Mouse (Mus musculus) limb, embryonic 11.5 days (tissue): ENCODE results near the gene Ispd. TPM values are rescaled to one million over a fixed set of nuclear protein-coding genes. Genes with fewer than 3 reads are reported as not detected.

Experiments used
- ATAC-seq: fragments of 200-750 bp; cut with Nextera tagmentation; 2 replicates; pipeline ENCODE4 v1.8.0; 2017; ENCODE audit warnings: low read depth; ENCODE audit not compliant: insufficient number of reproducible peaks, low FRiP score, low TSS enrichment
- DNase-seq: peaks from one replicate; pipeline ENCODE4 v3.0.0-alpha.2; 2015; ENCODE audit warnings: low spot score
- H3K27ac ChIP-seq: fragments of 300-500 bp; sonication (generic); replicated peaks from 2 replicates; pipeline ENCODE4 v1.5.1; 2014; ENCODE audit warnings: low read depth, mild to moderate bottlenecking, low read length
- H3K27me3 ChIP-seq: fragments of 300-500 bp; sonication (generic); 2 replicates; pipeline ENCODE4 v1.6.1; 2014; ENCODE audit warnings: mild to moderate bottlenecking, low read length, mixed read lengths; ENCODE audit not compliant: control insufficient read depth, insufficient read depth
- H3K36me3 ChIP-seq: fragments of 300-500 bp; sonication (generic); 2 replicates; pipeline ENCODE4 v1.6.1; 2014; ENCODE audit warnings: mild to moderate bottlenecking, low read length, moderate library complexity, mixed read lengths; ENCODE audit not compliant: control insufficient read depth, insufficient read depth
- H3K4me1 ChIP-seq: fragments of 300-500 bp; sonication (generic); 2 replicates; pipeline ENCODE4 v1.6.1; 2014; ENCODE audit warnings: low read length, mixed read lengths; ENCODE audit not compliant: control insufficient read depth, insufficient read depth
- H3K4me2 ChIP-seq: fragments of 300-500 bp; sonication (generic); 2 replicates; pipeline ENCODE4 v1.6.1; 2014; ENCODE audit warnings: low read depth, mild to moderate bottlenecking, moderate library complexity; ENCODE audit not compliant: severe bottlenecking
- H3K4me3 ChIP-seq: fragments of 300-500 bp; sonication (generic); 2 replicates; pipeline ENCODE4 v1.5.1; 2014; ENCODE audit warnings: low read depth, low read length
- H3K9ac ChIP-seq: fragments of 300-500 bp; sonication (generic); 2 replicates; pipeline ENCODE4 v1.6.1; 2014; ENCODE audit warnings: mild to moderate bottlenecking, low read length
- H3K9me3 ChIP-seq: fragments of 300-500 bp; sonication (generic); 2 replicates; pipeline ENCODE4 v1.6.1; 2016; ENCODE audit warnings: low read length; ENCODE audit not compliant: control insufficient read depth
- WGBS: fragments of 180-500 bp; shearing (Covaris S2); extraction: QIAGEN DNeasy Blood & Tissue Kit; methylation state at CpG from one replicate; pipeline ENCODE4 v1.1.7; 2014; 5-methylcytosine and 5-hydroxymethylcytosine counted together
- polyA plus RNA-seq: library from polyadenylated mRNA; unstranded; fragments of >200 nt; fragmentation: Nextera tagmentation; extraction: Ambion mirVana; gene quantifications from 2 replicates; pipeline ENCODE4 v1.2.1, GENCODE M21; 2014

Gene Ispd
- polyA plus RNA-seq, 1 experiment from 2014 or later, result 5.5 TPM

GRCm38 (mm10) chr12:36670915-36671579, 289.8 kb downstream of the Ispd start:
- H3K9ac ChIP-seq, result no peak overlapping the region
- no peaks in the 10 kb centered on the region for H3K36me3 ChIP-seq
- no peaks in the 10 kb centered on the region for H3K9me3 ChIP-seq
- H3K4me1 ChIP-seq, result no peaks in the 10 kb centered on the region
- 48% methylated on average over 10 of the region's 10 CpGs for WGBS
- ATAC-seq, result no peak
- H3K4me3 ChIP-seq, result no peak overlapping the region
- no peak overlapping the region for H3K4me2 ChIP-seq
- H3K27ac ChIP-seq, result no peak overlapping the region
- no peaks in the 10 kb centered on the region for H3K27me3 ChIP-seq
- DNase-seq, result no peak

- Histone ChIP-seq H3K4me2 (no peak overlapping the region), H3K36me3 (no peaks in the 10 kb centered on the region), H3K4me3 (no peak overlapping the region), H3K4me1 (no peaks in the 10 kb centered on the region), H3K27me3 (no peaks in the 10 kb centered on the region), H3K27ac (no peak overlapping the region), H3K9ac (no peak overlapping the region), H3K9me3 (no peaks in the 10 kb centered on the region)
- 51% methylated on average over 2 of the region's 2 CpGs for WGBS
- ATAC-seq (no peak), DNase-seq (no peak)
These were observed 293.2 kb downstream of the Ispd start for GRCm38 (mm10) chr12:36674481-36674880.

- Histone ChIP-seq H3K27ac (no peak overlapping the region), H3K4me2 (no peak overlapping the region), H3K9ac (no peak overlapping the region), H3K9me3 (no peaks in the 10 kb centered on the region), H3K4me3 (no peak overlapping the region), H3K4me1 (no peaks in the 10 kb centered on the region), H3K36me3 (no peaks in the 10 kb centered on the region), H3K27me3 (no peaks in the 10 kb centered on the region)
- 90% methylated on average over 4 of the region's 4 CpGs for WGBS
- no peak for DNase-seq
- ATAC-seq, result no peak
These were observed 297.0 kb downstream of the Ispd start for GRCm38 (mm10) chr12:36678220-36678619.

GRCm38 (mm10) chr12:36680883-36681505, 299.7 kb downstream of the Ispd start:
- H3K27me3 ChIP-seq, result no peaks in the 10 kb centered on the region
- no peaks in the 10 kb centered on the region for H3K36me3 ChIP-seq
- H3K4me2 ChIP-seq, result no peak overlapping the region
- H3K4me1 ChIP-seq, result no peaks in the 10 kb centered on the region
- H3K27ac ChIP-seq, result no peak overlapping the region
- H3K4me3 ChIP-seq, result no peak overlapping the region
- WGBS, result 79% methylated on average over 2 of the region's 2 CpGs
- ATAC-seq, result no peak
- H3K9me3 ChIP-seq, result no peaks in the 10 kb centered on the region
- DNase-seq, result no peak
- H3K9ac ChIP-seq, result no peak overlapping the region

- no peak for ATAC-seq
- WGBS, result 74% methylated on average over 6 of the region's 6 CpGs
These were observed 300.5 kb downstream of the Ispd start for GRCm38 (mm10) chr12:36681779-36682178.

GRCm38 (mm10) chr12:36694072-36694471, 312.8 kb downstream of the Ispd start:
- Histone ChIP-seq H3K4me3 (no peak overlapping the region), H3K9me3 (no peaks in the 10 kb centered on the region), H3K27me3 (no peaks in the 10 kb centered on the region), H3K36me3 (no peaks in the 10 kb centered on the region), H3K4me1 (no peaks in the 10 kb centered on the region), H3K4me2 (no peak overlapping the region), H3K27ac (no peak overlapping the region), H3K9ac (no peak overlapping the region)
- 47% methylated on average over 2 of the region's 2 CpGs for WGBS
- ATAC-seq (no peak), DNase-seq (no peak)

More at GRCm38 (mm10) chr12:36681779-36682178, 300.5 kb downstream of the Ispd start:
- Histone ChIP-seq H3K4me2 (no peak overlapping the region), H3K9me3 (no peaks in the 10 kb centered on the region), H3K9ac (no peak overlapping the region), H3K27ac (no peak overlapping the region), H3K27me3 (no peaks in the 10 kb centered on the region), H3K4me3 (no peak overlapping the region), H3K4me1 (no peaks in the 10 kb centered on the region), H3K36me3 (no peaks in the 10 kb centered on the region)
- DNase-seq, result no peak

- no peak for DNase-seq
- H3K4me1 ChIP-seq, result no peaks in the 10 kb centered on the region
- H3K36me3 ChIP-seq, result no peaks in the 10 kb centered on the region
- no peak overlapping the region for H3K27ac ChIP-seq
- H3K9me3 ChIP-seq, result no peaks in the 10 kb centered on the region
- no peak overlapping the region for H3K4me2 ChIP-seq
- H3K27me3 ChIP-seq, result no peaks in the 10 kb centered on the region
- WGBS, result 77% methylated on average over 1 of the region's 1 CpGs
- H3K9ac ChIP-seq, result no peak overlapping the region
- no peak overlapping the region for H3K4me3 ChIP-seq
- no peak for ATAC-seq
These were observed 323.1 kb downstream of the Ispd start for GRCm38 (mm10) chr12:36704380-36704779.

- no peak for ATAC-seq
- Histone ChIP-seq H3K9me3 (no peaks in the 10 kb centered on the region), H3K4me2 (no peak overlapping the region), H3K9ac (no peak overlapping the region), H3K27me3 (no peaks in the 10 kb centered on the region), H3K4me1 (no peaks in the 10 kb centered on the region), H3K27ac (no peak overlapping the region), H3K4me3 (no peak overlapping the region), H3K36me3 (no peaks in the 10 kb centered on the region)
- whole genome bisulfite sequencing, result 70% methylated on average over 1 of the region's 1 CpGs
- DNase-seq, result no peak
These were observed 327.6 kb downstream of the Ispd start for GRCm38 (mm10) chr12:36708810-36709209.
